Mouse (Mus musculus) adrenal gland, adult (tissue): ENCODE results near the gene Proca1.
"Not testable (repeated sequence)": the region's sequence is repeated elsewhere in the genome, so short reads cannot be mapped to it uniquely, and the experiment has no call there.

Experiments used
- DNase-seq, 2 experiments: peaks; one replicate each; pipeline ENCODE4 v3.0.0; 2022 to 2023; ENCODE audit warnings: low spot score in 1 of 2; ENCODE audit not compliant: inconsistent age in 2 of 2

Gene Proca1

DNA sequence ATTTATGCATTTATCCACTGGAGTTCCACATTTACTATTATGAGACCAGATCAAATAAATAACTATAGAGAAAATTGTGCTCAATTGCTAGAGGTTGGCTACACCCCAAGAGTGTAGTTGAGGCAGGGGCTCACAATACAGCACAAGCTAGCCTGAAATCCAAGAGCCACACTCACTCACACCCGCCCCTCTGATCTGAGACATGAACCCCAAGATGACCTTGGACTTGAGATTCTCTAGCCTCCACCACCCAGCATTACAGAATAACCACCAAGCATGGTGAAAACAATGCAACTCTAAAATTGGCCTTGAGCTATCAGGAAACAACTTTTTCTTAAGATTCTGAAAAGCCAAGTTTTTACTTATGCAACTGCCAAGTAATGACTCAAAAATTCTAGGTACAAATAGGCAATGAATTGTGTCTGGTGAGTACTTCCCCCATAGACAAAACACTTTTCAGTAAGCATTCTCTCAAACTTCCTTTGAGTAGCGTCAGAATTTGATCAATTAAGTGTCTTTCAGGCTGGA is 11.3 kb upstream of the Proca1 start:
- peak; percentile 23 to 73 for DNase-seq

DNA sequence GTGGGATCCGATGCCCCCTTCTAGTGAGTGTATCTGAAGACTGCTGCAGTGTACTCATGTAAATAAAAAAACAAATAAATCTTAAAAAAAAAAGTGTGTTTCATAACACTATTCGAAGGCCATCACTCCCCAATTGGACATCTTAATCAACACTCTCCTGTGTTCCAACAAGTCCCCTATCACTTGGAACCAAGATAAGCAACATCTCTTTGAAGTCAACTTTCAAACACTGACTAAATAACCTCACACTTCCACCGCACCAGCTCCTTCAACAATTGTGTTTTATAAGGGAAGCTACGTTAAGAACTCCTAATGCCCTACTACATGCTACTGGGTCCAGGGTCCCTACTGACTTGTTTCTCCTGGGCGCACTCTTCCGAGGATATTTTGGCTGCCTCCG is 10.7 kb upstream of the Proca1 start:
- no peak for DNase-seq

DNA sequence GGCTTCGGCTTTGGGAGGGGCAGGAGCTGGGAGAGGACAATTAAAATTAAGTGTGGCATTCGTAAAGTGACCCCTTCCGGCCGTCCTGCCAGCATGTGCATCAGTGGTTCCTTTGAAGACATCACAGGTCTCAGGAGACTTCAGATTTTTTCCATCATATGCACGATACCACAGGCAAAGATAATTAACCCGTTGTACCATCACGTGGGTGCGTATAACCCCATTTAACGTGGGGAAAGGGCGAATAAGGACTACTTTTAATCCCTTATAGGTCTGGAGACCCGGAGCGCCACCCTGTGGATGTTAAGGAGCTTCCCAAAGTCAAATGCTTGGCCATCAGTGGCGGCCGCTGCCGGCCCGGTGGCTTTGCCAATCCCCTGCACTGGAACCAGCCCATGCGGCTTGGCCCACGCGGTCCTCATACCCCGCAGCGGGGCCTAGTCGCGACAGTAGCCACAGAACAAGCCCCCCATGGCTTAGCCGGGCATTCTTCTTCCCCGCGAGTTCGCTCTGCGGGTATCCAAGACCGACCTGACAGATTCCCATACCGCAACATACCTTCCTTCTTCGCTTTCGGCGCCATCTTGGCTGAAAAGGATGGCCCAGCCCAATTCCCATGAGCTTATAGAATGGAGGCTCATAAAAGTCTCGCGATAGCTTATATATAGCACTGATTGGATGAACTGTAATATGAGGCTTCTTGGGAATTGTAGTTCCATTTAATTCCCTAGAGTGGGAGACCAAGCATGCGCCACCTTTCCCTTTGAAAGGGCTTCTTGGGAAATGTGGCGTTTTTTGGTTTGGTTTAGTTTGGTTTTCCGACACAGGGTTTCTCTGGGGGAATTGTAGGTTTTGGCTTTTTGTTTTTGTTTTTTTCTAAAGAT is 10.0 kb upstream of the Proca1 start, which contains the start of gene Rpl23a:
Rpl23a (minus strand) TSS at position 624 of the 884 bp plus-strand sequence.
- peak; percentile 87 to 97 for DNase-seq

DNA sequence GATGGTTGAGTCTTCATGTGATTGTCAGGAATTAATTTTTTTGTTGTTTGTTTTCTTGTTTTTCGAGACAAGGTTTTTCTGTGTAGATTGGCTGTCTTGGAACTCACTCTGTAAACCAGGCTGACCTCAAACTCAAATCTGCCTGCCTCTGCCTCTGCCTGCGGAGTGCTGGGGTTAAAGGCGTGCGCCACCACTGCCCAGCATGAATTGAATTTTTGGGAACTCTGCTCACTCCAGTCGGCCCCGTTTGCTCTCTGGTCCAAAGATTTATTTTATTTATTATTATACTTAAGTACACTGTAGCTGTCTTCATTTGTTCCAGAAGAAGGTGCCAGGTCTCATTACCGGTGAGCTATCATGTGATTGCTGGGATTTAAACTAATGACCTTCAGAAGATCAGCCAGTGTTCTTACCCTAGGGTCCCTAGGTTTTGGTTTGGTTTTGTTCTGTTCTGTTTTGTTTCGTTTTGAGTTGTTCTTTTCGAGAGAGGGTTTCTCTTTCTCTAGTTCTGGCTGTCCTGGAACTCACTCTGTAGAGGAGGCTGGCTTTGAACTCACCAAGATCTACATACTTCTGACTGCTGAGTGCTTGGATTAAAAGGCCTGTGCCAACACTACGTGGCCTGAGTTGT is 9.2 kb upstream of the Proca1 start:
- DNase-seq: peak; percentile 30 to 66

DNA sequence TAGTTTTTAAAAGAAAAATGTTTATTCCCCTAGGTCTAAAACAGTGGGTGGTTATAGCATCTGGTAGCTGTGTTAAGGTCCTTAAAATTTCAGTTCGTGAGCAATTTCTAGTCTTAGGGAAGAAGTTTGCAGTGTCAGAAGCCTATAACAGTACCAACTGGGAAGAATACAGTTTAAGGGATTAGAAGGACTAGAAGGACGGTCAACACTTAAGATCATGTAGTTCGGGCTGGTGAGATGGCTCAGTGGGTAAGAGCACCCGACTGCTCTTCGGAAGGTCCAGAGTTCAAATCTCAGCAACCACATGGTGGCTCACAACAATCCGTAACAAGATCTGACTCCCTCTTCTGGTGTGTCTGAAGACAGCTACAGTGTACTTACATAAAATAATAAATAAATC is 8.5 kb upstream of the Proca1 start:
- DNase-seq: not testable (repeated sequence)

DNA sequence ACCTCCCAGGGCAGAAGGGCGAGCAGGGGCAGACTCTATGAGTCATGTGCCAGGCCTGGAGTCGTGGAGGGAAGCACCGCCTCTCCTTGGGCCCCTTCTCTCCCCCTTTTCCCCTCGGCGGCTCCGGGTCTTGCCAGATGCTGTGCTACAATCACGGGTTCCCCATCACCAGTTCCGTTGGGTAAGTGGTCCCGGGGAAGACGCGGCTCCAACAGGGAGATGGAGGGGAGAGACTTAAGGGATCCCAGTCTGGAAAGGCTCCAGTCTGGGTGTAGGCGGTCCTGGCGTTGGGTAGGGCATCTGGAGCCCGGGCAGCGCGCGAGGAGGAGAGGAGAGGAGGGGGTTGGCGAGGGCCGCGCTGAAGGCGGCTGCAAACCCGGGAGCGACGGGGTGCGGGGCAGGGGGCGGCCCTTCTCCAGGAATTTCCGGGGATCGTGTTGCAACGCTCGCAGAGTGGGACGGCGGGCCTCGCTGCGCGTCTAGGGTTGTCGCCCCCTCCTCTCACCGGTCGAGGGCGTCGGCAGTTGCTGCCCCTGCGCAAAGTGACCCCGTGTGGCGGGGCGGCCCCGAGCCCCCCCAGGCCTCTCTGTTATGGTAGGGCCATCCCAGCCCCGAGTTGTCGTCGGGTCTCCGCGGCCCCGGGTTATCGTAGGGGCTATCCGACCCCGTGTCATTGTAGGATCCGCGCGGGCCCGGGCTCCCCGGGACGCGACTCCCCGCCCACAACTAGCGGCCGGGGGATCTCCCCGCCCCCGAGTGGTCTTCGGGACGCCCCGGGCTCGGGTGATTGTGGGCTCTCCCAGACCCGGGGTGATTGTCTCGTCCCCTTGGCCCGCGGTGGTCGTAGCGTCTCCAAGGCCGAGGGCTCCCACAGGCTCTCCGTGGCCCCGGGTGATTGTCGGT is 4.6 kb upstream of the Proca1 start, which contains the start of gene Rab34:
Rab34 (plus strand) TSS at position 100 of the 903 bp plus-strand sequence.
- peak; percentile 83 to 93 for DNase-seq

DNA sequence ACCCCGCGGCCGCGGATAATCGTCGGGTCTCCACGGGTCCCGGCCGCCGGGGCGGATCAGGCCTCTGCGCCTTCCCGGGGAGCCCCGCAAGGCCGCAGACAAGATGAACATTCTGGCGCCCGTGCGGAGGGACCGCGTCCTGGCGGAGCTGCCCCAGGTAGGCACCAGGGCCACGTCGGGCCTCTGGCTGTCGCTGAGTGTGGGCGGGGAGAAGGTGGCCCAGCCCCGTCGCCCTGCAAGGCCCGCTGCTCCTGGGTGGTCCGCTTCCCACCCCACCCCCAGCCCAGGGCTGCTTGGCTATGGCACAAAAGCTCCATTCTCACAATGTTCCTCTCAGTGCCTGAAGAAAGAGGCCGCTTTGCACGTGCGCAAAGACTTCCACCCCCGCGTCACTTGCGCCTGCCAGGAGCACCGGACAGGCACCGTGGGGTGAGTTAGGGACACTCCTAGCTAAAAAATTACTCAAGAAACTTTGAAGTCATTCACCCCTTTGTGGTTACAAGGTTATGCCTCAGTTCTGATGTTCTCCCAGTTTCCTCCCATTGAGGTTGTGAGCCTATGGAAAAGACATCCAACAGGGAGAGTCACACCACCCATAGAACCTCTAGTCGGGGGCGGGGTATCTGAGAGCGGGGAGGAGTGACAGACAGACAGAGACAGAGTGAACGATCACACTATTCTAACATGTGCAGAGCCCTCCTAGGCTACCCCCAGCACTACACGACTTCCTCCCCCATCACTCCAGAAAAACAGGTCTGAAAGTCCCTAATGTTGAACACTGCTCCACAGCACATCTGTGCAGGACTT is 3.8 kb upstream of the Proca1 start:
- peak; percentile 79 to 88 for DNase-seq

DNA sequence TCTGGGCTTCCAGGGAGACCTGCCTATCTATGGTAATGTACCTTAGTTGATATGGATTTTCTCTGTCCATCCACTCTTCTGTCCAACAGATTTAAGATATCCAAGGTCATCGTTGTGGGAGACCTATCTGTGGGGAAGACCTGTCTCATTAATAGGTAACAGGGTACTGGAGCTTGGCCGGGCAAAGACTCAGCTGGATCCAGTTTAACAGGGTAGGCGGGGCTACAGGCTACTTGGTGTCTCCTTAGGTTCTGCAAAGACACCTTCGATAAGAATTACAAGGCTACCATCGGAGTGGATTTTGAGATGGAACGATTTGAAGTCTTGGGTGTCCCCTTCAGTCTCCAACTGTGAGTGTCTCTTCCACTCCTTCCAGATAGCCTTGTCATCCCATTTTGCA is 3.2 kb upstream of the Proca1 start:
- DNase-seq: peak in 1 of 2 experiments; percentile 43

DNA sequence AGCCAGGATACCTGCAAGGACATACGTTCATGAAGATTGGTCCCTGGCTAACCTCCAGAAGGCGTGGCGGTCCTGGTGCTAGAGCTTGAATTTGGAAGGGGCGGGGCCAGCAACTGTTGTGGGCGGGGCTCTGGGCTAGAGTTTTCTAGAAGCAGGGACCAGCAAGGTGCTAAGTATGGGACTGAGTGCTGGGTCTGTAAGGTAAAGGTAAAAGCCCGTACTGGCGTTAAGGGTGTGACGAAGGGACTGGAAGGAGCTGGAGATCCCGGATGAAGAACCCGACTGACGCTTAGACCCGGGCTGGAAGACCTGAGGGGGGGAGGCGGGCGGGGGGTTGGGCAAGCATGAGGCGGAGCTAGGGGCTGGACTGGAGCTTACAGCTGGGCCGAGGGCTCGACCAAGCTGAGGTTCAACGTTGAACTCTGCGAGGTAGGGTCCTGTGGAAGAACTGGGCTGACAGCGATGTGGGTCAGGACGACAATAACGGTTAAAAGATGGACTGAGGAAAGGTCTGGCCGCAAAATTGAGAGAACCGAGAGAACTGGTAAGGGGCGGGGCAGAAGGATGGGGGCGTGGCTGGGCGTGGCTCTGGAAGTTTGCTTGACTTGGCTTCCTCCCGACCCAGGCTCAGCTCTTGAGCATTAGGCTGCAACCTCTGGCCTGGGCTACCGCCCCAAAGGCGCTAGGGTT is 1.4 kb downstream of the Proca1 start:
- DNase-seq: peak; percentile 87 to 97

DNA sequence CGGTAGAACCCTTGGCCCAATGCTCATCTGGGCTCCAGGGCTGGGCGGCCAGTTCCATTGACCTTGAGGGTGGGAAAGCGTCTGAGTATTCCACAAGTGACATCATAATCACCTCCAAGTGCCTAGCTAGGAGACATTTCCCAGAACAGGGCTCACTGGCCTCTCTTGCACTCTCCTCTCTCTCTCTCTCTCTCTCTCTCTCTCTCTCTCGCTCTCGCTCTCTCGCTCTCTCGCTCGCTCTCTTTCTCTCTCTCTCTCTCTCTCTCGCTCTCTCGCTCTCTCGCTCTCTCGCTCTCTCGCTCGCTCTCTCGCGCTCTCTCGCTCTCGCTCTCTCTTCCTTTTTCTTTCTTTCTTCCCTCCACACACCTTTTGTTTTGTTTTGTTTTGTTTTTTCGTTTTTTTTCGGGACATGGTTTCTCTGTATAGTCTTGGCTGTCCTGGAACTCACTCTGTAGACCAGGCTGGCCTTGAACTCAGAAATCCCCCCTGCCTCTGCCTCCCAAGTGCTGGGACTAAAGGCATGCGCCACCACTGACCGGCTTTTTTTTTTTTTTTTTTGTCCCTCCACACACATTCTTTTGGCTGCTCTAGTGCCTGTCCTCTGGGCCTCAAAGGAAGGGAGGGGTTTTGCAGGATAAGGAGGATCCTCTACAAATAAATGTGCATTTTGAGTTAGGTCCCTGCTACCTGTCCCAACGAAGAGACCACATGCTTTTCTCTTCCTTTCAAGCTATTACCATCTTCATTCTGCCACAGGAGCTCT is 2.1 kb downstream of the Proca1 start:
- DNase-seq: no peak

DNA sequence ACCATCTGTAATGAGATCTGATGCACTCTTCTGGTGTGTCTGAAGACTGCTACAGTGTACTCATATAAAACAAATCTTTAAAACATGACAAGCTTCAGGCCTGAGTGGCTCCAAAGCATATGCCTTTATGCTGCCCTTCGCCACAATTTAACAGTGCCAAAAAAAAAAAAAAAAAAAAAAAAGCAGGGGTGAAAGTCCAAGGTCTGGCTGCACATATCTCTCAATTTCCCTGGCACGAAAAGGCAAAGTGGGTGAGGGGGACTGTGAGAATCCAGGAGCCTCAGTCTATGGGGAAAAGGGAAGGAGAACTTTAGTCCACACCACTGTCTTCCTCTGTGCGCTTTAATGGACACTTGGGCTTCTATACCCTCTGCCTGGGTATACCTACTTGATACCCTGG is 9.2 kb downstream of the Proca1 start:
- no peak for DNase-seq

DNA sequence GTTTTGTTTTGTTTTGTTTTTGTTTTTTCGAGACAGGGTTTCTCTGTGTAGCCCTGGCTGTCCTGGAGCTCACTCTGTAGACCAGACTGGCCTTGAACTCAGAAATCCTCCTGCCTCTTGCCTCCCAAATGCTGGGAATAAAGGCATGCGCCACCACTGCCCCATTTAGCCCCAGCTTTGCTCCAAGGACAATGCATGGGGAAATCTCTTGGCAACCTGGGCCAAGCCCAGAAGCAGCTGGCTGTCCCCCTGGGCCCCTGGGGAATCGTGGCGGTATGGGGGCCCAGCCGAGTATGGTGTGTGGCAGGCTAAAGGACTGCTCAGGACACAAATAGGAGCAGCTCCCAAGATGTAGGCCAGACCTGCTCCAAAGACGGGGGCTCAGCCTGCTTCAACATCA is 11.1 kb downstream of the Proca1 start:
- DNase-seq: peak; percentile 48 to 84

DNA sequence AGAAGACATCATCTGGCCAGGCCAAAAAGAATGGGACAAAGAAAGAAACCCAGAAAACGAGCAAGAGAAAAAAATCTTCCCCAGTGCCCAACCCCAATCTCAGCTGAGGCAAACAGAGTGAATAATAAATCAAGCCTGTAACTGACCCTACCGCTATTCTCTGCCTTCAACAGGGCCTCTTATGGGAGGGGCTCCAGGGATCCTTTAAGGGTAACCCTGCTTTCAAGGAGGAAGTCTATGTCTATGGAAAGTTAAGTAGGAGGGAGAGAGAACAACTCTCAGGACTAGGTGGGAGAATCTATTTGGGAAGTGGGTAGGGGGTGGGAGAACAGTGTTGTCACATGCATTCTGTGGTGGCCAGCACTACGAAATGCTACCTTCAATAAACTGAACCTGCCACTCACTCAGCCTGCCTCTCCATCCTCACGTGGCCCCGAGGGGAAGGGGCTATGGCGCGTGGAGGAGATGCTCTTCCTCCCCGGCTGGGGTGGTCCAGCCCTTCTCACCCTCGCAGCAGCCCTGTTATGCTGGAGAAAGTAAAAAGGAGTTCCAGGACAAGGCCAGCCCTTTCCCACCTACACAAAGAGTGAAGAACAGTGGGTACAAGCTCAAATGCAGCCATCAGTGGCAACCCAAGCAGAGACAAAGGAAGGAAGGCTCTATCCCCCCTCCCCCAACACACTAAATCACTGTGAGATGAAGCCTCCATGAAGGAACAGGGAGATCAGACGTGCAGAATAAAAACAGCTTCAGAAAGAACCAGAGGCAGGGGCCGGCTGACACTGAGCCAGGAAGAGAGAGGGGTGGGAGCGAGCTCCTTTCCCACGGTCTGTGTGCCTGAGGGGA is 12.4 kb downstream of the Proca1 start:
- DNase-seq: no peak

DNA sequence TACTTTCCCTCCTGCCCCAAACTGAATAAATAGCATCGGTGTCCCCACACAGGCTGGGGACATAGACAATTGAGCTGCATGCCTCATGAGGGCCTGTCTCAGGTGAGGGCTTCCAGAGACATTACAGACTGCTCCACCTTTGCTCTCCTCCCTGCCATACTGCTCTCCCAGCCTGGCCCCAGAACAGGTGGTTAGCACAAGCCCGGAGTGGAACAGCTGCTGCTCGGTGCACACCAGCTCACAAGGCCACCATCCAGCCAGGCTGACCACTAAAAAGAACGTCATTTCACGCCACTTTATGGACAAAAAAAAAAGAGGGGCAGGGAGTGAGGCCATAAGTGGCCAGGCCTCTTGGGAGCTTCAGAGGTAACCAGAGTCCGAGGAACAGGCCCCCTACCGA is 14.0 kb downstream of the Proca1 start:
- no peak for DNase-seq

DNA sequence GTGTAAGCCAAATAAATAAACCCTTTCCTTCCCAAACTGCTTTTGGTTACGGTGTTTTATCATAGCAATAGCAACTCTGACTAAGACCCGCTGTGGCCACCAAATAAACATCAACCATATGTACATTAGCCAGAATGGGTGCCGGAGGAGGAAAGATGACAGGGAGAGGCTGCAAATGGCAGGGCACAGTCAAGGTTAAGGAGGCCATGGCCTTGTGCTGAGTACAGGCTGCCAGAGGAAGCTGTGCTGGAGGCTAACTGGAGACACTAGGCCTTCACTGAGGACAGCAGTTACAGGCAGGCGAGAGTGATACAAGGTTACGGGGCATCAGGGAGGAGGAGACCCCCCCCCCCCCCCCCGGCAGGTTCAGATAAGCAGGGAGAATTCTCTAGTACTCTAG is 16.7 kb downstream of the Proca1 start:
- DNase-seq: peak; percentile 67 to 85

DNA sequence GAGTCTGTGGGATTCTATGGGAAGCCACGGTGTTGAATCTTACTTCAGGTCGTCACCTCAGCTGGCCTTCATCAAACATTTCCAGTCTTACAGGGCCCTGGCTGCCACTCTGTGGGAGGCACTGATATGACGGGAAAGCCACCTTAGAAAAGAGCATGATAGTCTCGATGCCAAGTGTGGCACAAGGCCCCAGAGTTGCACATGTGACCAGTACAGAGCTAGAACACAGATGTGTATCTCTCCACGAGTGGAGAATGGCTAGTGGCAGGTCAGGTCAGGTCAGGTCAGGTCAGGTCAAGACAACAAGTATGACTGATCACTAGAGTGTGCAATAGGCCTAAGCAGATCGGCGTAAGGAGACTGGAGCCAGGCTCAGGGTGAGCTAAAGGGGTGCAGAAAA is 17.4 kb downstream of the Proca1 start:
- peak in 1 of 2 experiments; percentile 72 for DNase-seq

DNA sequence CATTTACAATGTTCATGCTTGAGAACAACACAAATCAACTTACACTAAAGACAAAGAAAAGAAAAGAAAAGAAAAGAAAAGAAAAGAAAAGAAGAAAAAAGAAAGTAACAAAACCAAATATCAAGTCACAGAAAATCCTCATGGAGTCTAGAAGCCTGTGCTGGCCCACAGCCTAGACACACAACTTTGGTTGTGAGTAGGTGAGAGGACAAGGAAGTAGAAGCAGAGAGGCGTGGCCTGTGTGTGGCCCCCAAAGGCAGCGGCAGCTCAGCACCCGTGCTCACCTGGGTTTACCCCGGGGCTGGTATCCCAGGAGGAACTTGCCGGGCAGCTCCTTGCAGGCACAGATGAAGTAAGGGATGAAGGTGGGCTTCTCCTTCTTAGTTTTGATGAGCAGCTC is 18.3 kb downstream of the Proca1 start:
- no peak for DNase-seq
